Mouse (Mus musculus): Measurements from ENCODE around the gene Kif18b. TPM values are rescaled to one million over a fixed set of nuclear protein-coding genes. Genes with fewer than 3 reads are reported as not detected.

The Kif18b gene
- polyA plus RNA-seq, 1 experiment = 45.1 TPM

- H3K27me3 ChIP-seq (ENCODE audit: control insufficient read depth, insufficient read depth, low read length) = peaks cover 4% of the 10 kb centered on the region; the same call in 1 of the 2 replicates
- 53% methylated on average over 6 of the region's 6 CpGs for WGBS
- no peaks in the 10 kb centered on the region for H3K36me3 ChIP-seq (ENCODE audit: control insufficient read depth, insufficient read depth, low read length)
- no peak overlapping the region for H3K4me3 ChIP-seq (ENCODE audit: control insufficient read depth, insufficient read depth, low read length)
- DNase-seq = no peak
- TF ChIP-seq CTCF (IDR thresholded peaks at IDR 0.05; ENCODE audit: borderline replicate concordance, control insufficient read depth, extremely low read depth, insufficient read depth, low read length, poor library complexity) (no peak), POLR2A (IDR thresholded peaks at IDR 0.05; ENCODE audit: control insufficient read depth, extremely low read depth, insufficient read depth, low read length, poor library complexity) (no peak)
- no peak overlapping the region for H3K27ac ChIP-seq (ENCODE audit: control insufficient read depth, insufficient read depth, low read length)
- H3K4me1 ChIP-seq (replicated peaks; ENCODE audit: control insufficient read depth, insufficient read depth, low read length) = no peaks in the 10 kb centered on the region
Measured at GRCm38 (mm10) chr11:102952922-102953321, 28.0 kb upstream of the Kif18b start.

GRCm38 (mm10) chr11:102948043-102948961 is 23.4 kb upstream of the Kif18b start:
- DNase-seq = peak; percentile 13

GRCm38 (mm10) chr11:102946992-102947343 is 22.0 kb upstream of the Kif18b start:
- DNase-seq = peak; percentile 33
- TF ChIP-seq POLR2A (IDR thresholded peaks at IDR 0.05; ENCODE audit: control insufficient read depth, extremely low read depth, insufficient read depth, low read length, poor library complexity) (no peak), CTCF (IDR thresholded peaks at IDR 0.05; ENCODE audit: borderline replicate concordance, control insufficient read depth, extremely low read depth, insufficient read depth, low read length, poor library complexity) (no peak)
- Histone ChIP-seq H3K36me3 (ENCODE audit: control insufficient read depth, insufficient read depth, low read length) (no peaks in the 10 kb centered on the region), H3K4me1 (replicated peaks; ENCODE audit: control insufficient read depth, insufficient read depth, low read length) (peaks cover 9% of the 10 kb centered on the region), H3K27me3 (ENCODE audit: control insufficient read depth, insufficient read depth, low read length) (peaks cover 38% of the 10 kb centered on the region), H3K27ac (ENCODE audit: control insufficient read depth, insufficient read depth, low read length) (no peak overlapping the region), H3K4me3 (ENCODE audit: control insufficient read depth, insufficient read depth, low read length) (peak overlapping the region; percentile 17; the same call in 1 of the 2 replicates)
- WGBS = 10% methylated on average over 8 of the region's 8 CpGs

More at GRCm38 (mm10) chr11:102948043-102948961, 23.4 kb upstream of the Kif18b start:
- H3K4me3 ChIP-seq (ENCODE audit: control insufficient read depth, insufficient read depth, low read length) = peak overlapping the region; percentile 28
- TF ChIP-seq POLR2A (IDR thresholded peaks at IDR 0.05; ENCODE audit: control insufficient read depth, extremely low read depth, insufficient read depth, low read length, poor library complexity) = no peak
- TF ChIP-seq CTCF (IDR thresholded peaks at IDR 0.05; ENCODE audit: borderline replicate concordance, control insufficient read depth, extremely low read depth, insufficient read depth, low read length, poor library complexity) = no peak
- peaks cover 38% of the 10 kb centered on the region for H3K27me3 ChIP-seq (ENCODE audit: control insufficient read depth, insufficient read depth, low read length)
- 2% methylated on average over 51 of the region's 51 CpGs for WGBS
- H3K36me3 ChIP-seq (ENCODE audit: control insufficient read depth, insufficient read depth, low read length) = no peaks in the 10 kb centered on the region
- H3K27ac ChIP-seq (ENCODE audit: control insufficient read depth, insufficient read depth, low read length) = no peak overlapping the region
- peaks cover 9% of the 10 kb centered on the region for H3K4me1 ChIP-seq (replicated peaks; ENCODE audit: control insufficient read depth, insufficient read depth, low read length)

GRCm38 (mm10) chr11:102946265-102946991 is 21.5 kb upstream of the Kif18b start, which contains the start of gene C1ql1:
C1ql1 (minus strand) TSS chr11:102946688.
- 7% methylated on average over 86 of the region's 87 CpGs for WGBS
- H3K36me3 ChIP-seq (ENCODE audit: control insufficient read depth, insufficient read depth, low read length) = no peaks in the 10 kb centered on the region

GRCm38 (mm10) chr11:102945306-102946264 is 20.7 kb upstream of the Kif18b start:
- no peak overlapping the region for H3K27ac ChIP-seq (ENCODE audit: control insufficient read depth, insufficient read depth, low read length)
- 0 out of 2 replicates have a peak overlapping the region, but pooled peaks have one; percentile 8 for H3K4me3 ChIP-seq (ENCODE audit: control insufficient read depth, insufficient read depth, low read length)
- H3K4me1 ChIP-seq (replicated peaks; ENCODE audit: control insufficient read depth, insufficient read depth, low read length) = peaks cover 9% of the 10 kb centered on the region
- TF ChIP-seq POLR2A (IDR thresholded peaks at IDR 0.05; ENCODE audit: control insufficient read depth, extremely low read depth, insufficient read depth, low read length, poor library complexity) (no peak), CTCF (IDR thresholded peaks at IDR 0.05; ENCODE audit: borderline replicate concordance, control insufficient read depth, extremely low read depth, insufficient read depth, low read length, poor library complexity) (no peak)
- DNase-seq = no peak
- H3K27me3 ChIP-seq (ENCODE audit: control insufficient read depth, insufficient read depth, low read length) = peaks cover 38% of the 10 kb centered on the region
- no peaks in the 10 kb centered on the region for H3K36me3 ChIP-seq (ENCODE audit: control insufficient read depth, insufficient read depth, low read length)
- WGBS = 12% methylated on average over 54 of the region's 54 CpGs

More at GRCm38 (mm10) chr11:102946265-102946991, 21.5 kb upstream of the Kif18b start, which contains the start of gene C1ql1:
- TF ChIP-seq CTCF (IDR thresholded peaks at IDR 0.05; ENCODE audit: borderline replicate concordance, control insufficient read depth, extremely low read depth, insufficient read depth, low read length, poor library complexity) (no peak), POLR2A (IDR thresholded peaks at IDR 0.05; ENCODE audit: control insufficient read depth, extremely low read depth, insufficient read depth, low read length, poor library complexity) (no peak)
- peak; percentile 78 for DNase-seq
- Histone ChIP-seq H3K4me1 (replicated peaks; ENCODE audit: control insufficient read depth, insufficient read depth, low read length) (peaks cover 9% of the 10 kb centered on the region), H3K27me3 (ENCODE audit: control insufficient read depth, insufficient read depth, low read length) (peaks cover 38% of the 10 kb centered on the region), H3K4me3 (ENCODE audit: control insufficient read depth, insufficient read depth, low read length) (peak within 1 kb of the TSS; percentile 17; the same call in 1 of the 2 replicates), H3K27ac (ENCODE audit: control insufficient read depth, insufficient read depth, low read length) (no peak within 1 kb of the TSS)
